Mouse (Mus musculus): Measurements from ENCODE around the gene Slc12a9. TPM values are rescaled to one million over a fixed set of nuclear protein-coding genes. Genes with fewer than 3 reads are reported as not detected.
A peak's percentile ranks its signal among the peaks of the same experiment; 100 is the strongest.

Gene Slc12a9
- total and polyA plus RNA-seq, 2 experiments: 4.7 to 20.3 TPM

DNA sequence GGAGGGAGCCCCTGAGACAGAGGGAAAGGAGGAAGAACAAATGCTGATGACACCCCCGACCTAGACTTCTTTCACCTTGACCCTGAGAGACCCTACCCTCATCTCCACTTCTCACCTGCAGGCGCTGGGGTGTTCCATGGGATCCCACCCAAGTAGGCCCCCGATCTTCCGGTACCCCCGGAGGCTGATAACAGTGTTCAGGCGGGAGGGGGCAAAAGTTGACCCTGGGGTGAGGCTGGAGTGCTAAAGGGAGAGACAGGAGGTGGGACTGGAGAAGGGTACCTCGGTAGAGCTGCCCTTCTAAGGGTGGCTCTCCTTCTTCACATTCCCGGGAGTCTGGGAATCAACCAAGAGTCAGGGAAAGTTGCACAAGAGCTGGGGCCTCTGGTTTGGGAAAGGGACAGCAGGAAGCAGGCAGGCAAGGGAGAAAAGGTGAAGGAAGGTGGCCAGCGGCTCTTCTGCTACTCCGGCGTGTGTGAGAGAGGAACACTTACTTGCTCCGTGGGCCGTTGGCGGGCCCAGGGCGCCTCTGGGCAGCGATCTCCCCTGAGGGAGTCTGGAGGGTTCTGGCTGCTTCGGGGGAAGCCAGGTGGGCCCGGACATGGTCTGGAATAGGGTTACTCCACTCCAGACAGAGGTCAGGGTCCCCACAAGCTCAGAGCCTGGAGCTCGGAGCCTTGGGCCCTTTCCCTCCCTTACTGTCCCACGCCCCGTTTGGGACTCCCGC lies 19.8 kb downstream of the Slc12a9 start:
- H3K9ac ChIP-seq (ENCODE audit: low read depth, low read length): peak overlapping the region; percentile 88
- no peaks in the 10 kb centered on the region for H3K27me3 ChIP-seq (ENCODE audit: control insufficient read depth, insufficient read depth, low read length)
- DNase-seq (ENCODE audit: extremely low read depth, low read depth, low spot score): peak; percentile 33
- TF ChIP-seq POLR2A (IDR thresholded peaks at IDR 0.05; ENCODE audit: extremely low read depth, insufficient read depth, low read length): no peak
- peaks cover 2% of the 10 kb centered on the region; the same call in 1 of the 2 replicates for H3K36me3 ChIP-seq (ENCODE audit: control insufficient read depth, insufficient read depth, low read length)
- H3K4me3 ChIP-seq (ENCODE audit: insufficient read depth, low read depth, low read length): peak overlapping the region; percentile 74
- peak overlapping the region; percentile 68 for H3K27ac ChIP-seq (replicated peaks; ENCODE audit: insufficient read depth, low read depth, low read length)
- 2% methylated on average over 22 of the region's 22 CpGs for WGBS
- H3K4me1 ChIP-seq (ENCODE audit: control insufficient read depth, insufficient read depth, low read length): peaks cover 10% of the 10 kb centered on the region; the same call in 1 of the 2 replicates
- H3K79me2 ChIP-seq (ENCODE audit: control insufficient read depth, insufficient read depth, low read length): peaks cover 11% of the 10 kb centered on the region; the same call in 1 of the 2 replicates

DNA sequence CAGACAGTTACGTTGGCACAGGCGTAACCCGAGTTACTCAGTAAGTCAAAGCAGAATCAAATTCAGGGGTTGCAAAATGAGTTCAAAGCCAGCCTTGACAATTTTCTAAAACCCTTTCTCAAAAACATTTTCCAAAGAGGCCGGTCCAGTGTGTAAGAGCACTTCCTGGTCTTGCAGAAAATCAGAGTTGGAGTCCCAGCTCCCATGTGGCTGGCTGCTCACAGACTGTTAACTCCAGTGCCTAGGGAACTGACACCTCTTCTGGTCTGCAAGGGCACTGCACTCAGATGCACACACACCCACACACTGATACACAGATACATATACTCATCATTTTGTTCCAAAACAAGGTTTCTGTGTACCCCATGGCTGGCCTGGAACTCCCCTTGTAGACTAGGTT lies 25.0 kb downstream of the Slc12a9 start:
- Histone ChIP-seq H3K27ac (replicated peaks; ENCODE audit: insufficient read depth, low read depth, low read length) (no peak overlapping the region), H3K4me3 (ENCODE audit: insufficient read depth, low read depth, low read length) (no peak overlapping the region), H3K4me1 (ENCODE audit: control insufficient read depth, insufficient read depth, low read length) (peaks cover 10% of the 10 kb centered on the region)

GRCm38 (mm10) chr5:137307071-137307912 lies 26.1 kb downstream of the Slc12a9 start, which contains the start of gene Srrt:
Gene Srrt, minus strand, starts transcription at chr5:137307674.
- TF ChIP-seq POLR2A (IDR thresholded peaks at IDR 0.05; ENCODE audit: extremely low read depth, insufficient read depth, low read length): 0 out of 2 replicates have a peak, but pooled peaks have one; percentile 32
- TF ChIP-seq CTCF (IDR thresholded peaks at IDR 0.05; ENCODE audit: low read depth, low read length): no peak
- Histone ChIP-seq H3K4me3 (ENCODE audit: insufficient read depth, low read depth, low read length) (peak within 1 kb of the TSS; percentile 89), H3K27ac (replicated peaks; ENCODE audit: insufficient read depth, low read depth, low read length) (peak within 1 kb of the TSS; percentile 87), H3K36me3 (ENCODE audit: control insufficient read depth, insufficient read depth, low read length) (peaks cover 2% of the 10 kb centered on the region; the same call in 1 of the 2 replicates), H3K4me1 (ENCODE audit: control insufficient read depth, insufficient read depth, low read length) (peaks cover 6% of the 10 kb centered on the region), H3K79me2 (ENCODE audit: control insufficient read depth, insufficient read depth, low read length) (peaks cover 15% of the 10 kb centered on the region; the same call in 1 of the 2 replicates), H3K27me3 (ENCODE audit: control insufficient read depth, insufficient read depth, low read length) (no peaks in the 10 kb centered on the region), H3K9ac (ENCODE audit: low read depth, low read length) (peak within 1 kb of the TSS; percentile 88)
- WGBS: 0% methylated on average over 55 of the region's 72 CpGs
- DNase-seq (ENCODE audit: extremely low read depth, low read depth, low spot score): peak; percentile 90

More for the DNA sequence above, 25.0 kb downstream of the Slc12a9 start:
- Histone ChIP-seq H3K79me2 (ENCODE audit: control insufficient read depth, insufficient read depth, low read length) (peaks cover 20% of the 10 kb centered on the region; the same call in 1 of the 2 replicates), H3K36me3 (ENCODE audit: control insufficient read depth, insufficient read depth, low read length) (peaks cover 2% of the 10 kb centered on the region; the same call in 1 of the 2 replicates), H3K9ac (ENCODE audit: low read depth, low read length) (no peak overlapping the region), H3K27me3 (ENCODE audit: control insufficient read depth, insufficient read depth, low read length) (no peaks in the 10 kb centered on the region)
- TF ChIP-seq POLR2A (IDR thresholded peaks at IDR 0.05; ENCODE audit: extremely low read depth, insufficient read depth, low read length) (no peak), CTCF (IDR thresholded peaks at IDR 0.05; ENCODE audit: low read depth, low read length) (no peak)
- 93% methylated on average over 4 of the region's 4 CpGs for WGBS
- no peak for DNase-seq (ENCODE audit: extremely low read depth, low read depth, low spot score)

GRCm38 (mm10) chr5:137306439-137307005 lies 26.9 kb downstream of the Slc12a9 start:
- WGBS: 12% methylated on average over 12 of the region's 12 CpGs
- Histone ChIP-seq H3K4me1 (ENCODE audit: control insufficient read depth, insufficient read depth, low read length) (peaks cover 6% of the 10 kb centered on the region), H3K79me2 (ENCODE audit: control insufficient read depth, insufficient read depth, low read length) (peaks cover 15% of the 10 kb centered on the region; the same call in 1 of the 2 replicates), H3K4me3 (ENCODE audit: insufficient read depth, low read depth, low read length) (peak overlapping the region; percentile 89), H3K27ac (replicated peaks; ENCODE audit: insufficient read depth, low read depth, low read length) (0 out of 2 replicates have a peak overlapping the region, but pooled peaks have one; percentile 51), H3K9ac (ENCODE audit: low read depth, low read length) (peak overlapping the region; percentile 88), H3K36me3 (ENCODE audit: control insufficient read depth, insufficient read depth, low read length) (peaks cover 2% of the 10 kb centered on the region; the same call in 1 of the 2 replicates), H3K27me3 (ENCODE audit: control insufficient read depth, insufficient read depth, low read length) (no peaks in the 10 kb centered on the region)
- TF ChIP-seq CTCF (IDR thresholded peaks at IDR 0.05; ENCODE audit: low read depth, low read length) (no peak), POLR2A (IDR thresholded peaks at IDR 0.05; ENCODE audit: extremely low read depth, insufficient read depth, low read length) (no peak)
- DNase-seq (ENCODE audit: extremely low read depth, low read depth, low spot score): no peak

GRCm38 (mm10) chr5:137305822-137306221 lies 27.6 kb downstream of the Slc12a9 start:
- Histone ChIP-seq H3K27ac (replicated peaks; ENCODE audit: insufficient read depth, low read depth, low read length) (no peak overlapping the region), H3K4me3 (ENCODE audit: insufficient read depth, low read depth, low read length) (no peak overlapping the region), H3K9ac (ENCODE audit: low read depth, low read length) (no peak overlapping the region), H3K36me3 (ENCODE audit: control insufficient read depth, insufficient read depth, low read length) (peaks cover 6% of the 10 kb centered on the region; the same call in 1 of the 2 replicates), H3K4me1 (ENCODE audit: control insufficient read depth, insufficient read depth, low read length) (peaks cover 6% of the 10 kb centered on the region), H3K79me2 (ENCODE audit: control insufficient read depth, insufficient read depth, low read length) (peaks cover 15% of the 10 kb centered on the region; the same call in 1 of the 2 replicates), H3K27me3 (ENCODE audit: control insufficient read depth, insufficient read depth, low read length) (no peaks in the 10 kb centered on the region)
- WGBS: 85% methylated on average over 3 of the region's 3 CpGs
- no peak for DNase-seq (ENCODE audit: extremely low read depth, low read depth, low spot score)
- TF ChIP-seq POLR2A (IDR thresholded peaks at IDR 0.05; ENCODE audit: extremely low read depth, insufficient read depth, low read length): no peak
- no peak for TF ChIP-seq CTCF (IDR thresholded peaks at IDR 0.05; ENCODE audit: low read depth, low read length)

Measured in liver, adult 2 months (tissue).